17 mouse cellular contexts compared by ENCODE assay signal in genomic region chr3:84673552-84673951, GRCm38 (mm10).
"Had no signal": no experiment of that assay in that cellular context is flagged by ENCODE, and none has a peak within 500 bp of the region (broad histone marks: within the 10 kb centered on the region; RNA-seq: fewer than 3 reads in every experiment).

No protein-coding gene starts in this region.

- H3K36me3 ChIP-seq: intestine, embryonic 15.5 days; limb, embryonic 12.5 days; liver, embryonic 13.5 days; lung, embryonic 15.5 days; neural tube, embryonic 15.5 days had no signal

- H3K27ac ChIP-seq: intestine, embryonic 15.5 days; layer of hippocampus, adult 2 months; limb, embryonic 12.5 days; liver, embryonic 13.5 days; lung, embryonic 15.5 days; neural tube, embryonic 15.5 days had no signal

- H3K4me3 ChIP-seq: intestine, embryonic 15.5 days; layer of hippocampus, adult 2 months; limb, embryonic 12.5 days; liver, embryonic 13.5 days; lung, embryonic 15.5 days; myocyte; neural tube, embryonic 15.5 days had no signal

- DNase-seq: kidney, adult 18-20 months; kidney, postnatal 10 days; kidney, postnatal 4 days; liver; liver, embryonic 13.5 days; liver, postnatal 0 days; lung, postnatal 14 days; midbrain, embryonic 14.5 days; retina, postnatal 1 day; thymus, adult 18-20 months; thymus, postnatal 14 days had no signal

- H3K27me3 ChIP-seq: intestine, embryonic 15.5 days; liver, embryonic 13.5 days; lung, embryonic 15.5 days had no signal

- H3K4me1 ChIP-seq: intestine, embryonic 15.5 days; limb, embryonic 12.5 days; liver, embryonic 13.5 days; lung, embryonic 15.5 days; neural tube, embryonic 15.5 days had no signal

- ATAC-seq: intestine, embryonic 15.5 days; liver, postnatal 0 days had no signal
